Mouse (Mus musculus): Measurements from ENCODE around the gene Icosl. TPM values are rescaled to one million over a fixed set of nuclear protein-coding genes. Genes with fewer than 3 reads are reported as not detected.
"Not testable (repeated sequence)": the region's sequence is repeated elsewhere in the genome, so short reads cannot be mapped to it uniquely, and the experiment has no call there.

Icosl gene
- total RNA-seq, 2 experiments from 2014 or later, result 0.53 to 3.4 TPM

DNA sequence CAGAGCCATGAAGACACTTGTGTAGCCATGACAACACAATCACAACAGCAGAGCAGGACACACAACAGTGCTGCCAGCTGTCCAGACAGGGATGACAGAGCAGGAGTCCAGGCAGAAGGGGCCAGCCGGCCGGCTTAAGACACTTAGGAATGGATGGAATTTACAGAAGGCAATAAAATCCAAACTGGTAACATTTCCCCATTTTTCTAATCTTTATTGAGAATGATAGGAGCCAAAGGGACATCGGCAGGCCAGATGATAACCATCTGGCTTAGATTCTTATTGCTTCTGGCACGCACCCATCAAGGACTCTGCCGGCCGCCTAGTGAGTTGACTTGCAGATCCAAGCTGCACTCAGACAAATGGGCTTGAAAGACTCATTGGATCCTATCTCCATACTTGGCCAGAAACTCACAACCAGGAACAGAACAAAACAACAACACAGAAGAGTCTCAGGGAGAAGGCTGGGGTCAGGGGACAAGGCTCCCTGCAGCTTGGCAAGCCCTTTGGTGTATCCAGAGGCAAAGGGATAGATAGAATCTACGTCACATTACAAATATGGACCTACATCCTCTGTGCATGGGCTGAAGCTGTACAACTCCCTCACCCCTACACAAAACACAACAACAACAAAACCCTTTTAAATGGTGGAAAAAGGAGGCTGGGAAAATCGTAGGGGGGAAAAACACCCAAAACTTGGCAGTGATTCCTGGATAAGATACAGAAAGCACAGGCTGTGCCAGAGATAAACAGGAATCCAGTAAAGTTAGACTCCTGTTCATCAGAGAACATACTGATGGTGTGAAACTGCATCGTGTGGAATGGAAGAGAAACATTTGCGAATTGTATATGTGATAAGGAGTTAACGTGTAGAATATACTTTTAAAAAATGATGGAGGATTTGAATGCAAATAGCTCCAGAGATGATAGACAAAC is 35.7 kb downstream of the Icosl start:
- ATAC-seq (replicated peaks; ENCODE audit: low FRiP score, poor library complexity, severe bottlenecking), result no peak

- ATAC-seq (replicated peaks; ENCODE audit: low FRiP score, poor library complexity, severe bottlenecking), result no peak
Observed at GRCm38 (mm10) chr10:78105548-78105947, 36.4 kb downstream of the Icosl start.

DNA sequence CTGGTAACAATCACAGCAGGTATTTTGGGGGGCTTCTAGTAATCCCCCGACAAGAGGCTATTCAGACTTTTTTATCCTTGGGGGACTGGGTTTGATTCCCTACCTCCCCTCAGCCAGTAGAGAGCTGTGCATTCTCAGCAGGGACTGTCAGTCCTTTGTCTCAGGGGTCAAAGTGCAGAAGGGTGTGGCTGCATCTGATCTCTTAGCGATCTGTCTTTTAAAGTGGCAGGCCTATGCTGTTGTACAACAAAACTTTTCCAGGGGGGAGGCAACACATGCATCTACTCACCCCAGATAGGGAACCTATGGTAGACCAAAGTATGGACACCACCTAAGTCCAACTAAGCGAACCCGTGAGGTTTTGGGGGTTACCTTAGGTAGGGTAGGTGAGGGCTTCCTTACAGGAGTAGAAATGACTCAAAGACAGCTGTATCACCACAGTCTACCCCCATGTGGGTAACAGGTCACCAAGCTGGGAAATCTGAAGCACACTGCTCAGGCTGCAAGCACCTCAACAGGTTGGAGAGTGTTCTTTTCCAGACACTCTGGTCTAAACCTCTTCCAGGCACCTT is 45.5 kb downstream of the Icosl start:
- ATAC-seq (replicated peaks; ENCODE audit: low FRiP score, poor library complexity, severe bottlenecking), result no peak; the same call in 1 of the 2 replicates

- ATAC-seq (replicated peaks; ENCODE audit: low FRiP score, poor library complexity, severe bottlenecking), result no peak
Observed at GRCm38 (mm10) chr10:78115153-78115552, 46.1 kb downstream of the Icosl start.

- ATAC-seq (replicated peaks; ENCODE audit: low FRiP score, poor library complexity, severe bottlenecking), result no peak
Observed at GRCm38 (mm10) chr10:78119422-78119821, 50.3 kb downstream of the Icosl start.

- ATAC-seq (replicated peaks; ENCODE audit: low FRiP score, poor library complexity, severe bottlenecking), result not testable (repeated sequence)
Observed at GRCm38 (mm10) chr10:78124137-78124536, 55.0 kb downstream of the Icosl start.

- not testable (repeated sequence) for ATAC-seq (replicated peaks; ENCODE audit: low FRiP score, poor library complexity, severe bottlenecking)
Observed at GRCm38 (mm10) chr10:78125061-78125460, 56.0 kb downstream of the Icosl start.

DNA sequence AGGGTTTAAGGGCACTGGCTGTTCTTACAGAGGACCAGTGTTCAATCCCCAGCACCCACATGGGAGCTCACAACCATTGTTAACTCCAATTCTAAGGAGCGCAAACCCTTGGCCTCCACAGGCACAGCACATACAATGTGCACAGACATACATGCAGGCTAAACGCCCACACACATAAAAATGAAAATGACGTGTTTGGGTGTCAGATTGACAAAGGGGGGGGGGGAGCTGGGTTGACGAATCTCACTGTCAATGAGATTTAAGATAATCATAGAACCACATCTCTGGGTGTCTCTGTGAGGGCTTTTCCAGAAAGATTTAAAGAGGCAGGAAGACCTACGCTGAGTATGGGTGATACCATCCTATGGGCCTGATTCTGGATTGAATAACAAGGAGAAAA is 57.2 kb downstream of the Icosl start:
- no peak for ATAC-seq (replicated peaks; ENCODE audit: low FRiP score, poor library complexity, severe bottlenecking)

- no peak for ATAC-seq (replicated peaks; ENCODE audit: low FRiP score, poor library complexity, severe bottlenecking)
Observed at GRCm38 (mm10) chr10:78127046-78127870, 58.2 kb downstream of the Icosl start.

DNA sequence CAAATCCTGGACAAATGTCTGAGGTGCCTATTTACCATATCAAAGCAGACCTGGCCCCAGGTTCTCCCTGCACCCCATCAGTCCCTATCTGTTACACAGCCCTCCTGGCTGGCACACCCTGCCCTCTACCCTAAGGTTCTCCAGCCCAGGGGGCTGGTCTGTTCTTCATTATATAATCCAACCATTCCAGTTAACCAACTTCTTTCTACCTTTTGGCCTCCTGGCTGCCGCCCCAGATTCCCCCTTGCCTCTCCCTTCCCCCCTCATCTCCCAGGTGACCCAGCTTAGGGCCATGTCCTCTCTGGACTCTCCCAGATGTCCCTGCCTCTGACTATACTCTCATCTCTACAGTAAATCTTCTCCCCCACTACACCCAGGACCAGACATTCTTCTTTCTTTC is 58.8 kb downstream of the Icosl start:
- no peak for ATAC-seq (replicated peaks; ENCODE audit: low FRiP score, poor library complexity, severe bottlenecking)

DNA sequence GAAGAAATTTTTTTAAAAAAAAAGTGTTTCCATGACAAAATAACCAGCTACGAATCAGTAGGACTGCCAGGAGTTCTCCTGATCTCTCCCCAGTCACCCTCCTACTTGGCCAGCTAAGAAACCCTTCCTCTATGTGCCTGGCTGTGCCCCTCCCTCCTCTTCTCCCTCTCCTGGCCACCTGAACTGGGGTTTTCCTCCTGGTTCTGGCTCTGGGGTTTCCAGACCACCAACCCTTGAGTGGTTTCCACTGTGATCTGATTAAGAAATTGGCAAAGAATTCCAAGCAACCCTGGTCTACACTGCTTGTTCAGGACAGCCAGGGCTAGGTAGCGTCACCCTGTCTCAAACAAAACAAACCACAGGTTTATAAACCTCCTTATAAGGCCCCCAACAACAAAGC is 59.5 kb downstream of the Icosl start:
- ATAC-seq (replicated peaks; ENCODE audit: low FRiP score, poor library complexity, severe bottlenecking), result no peak

DNA sequence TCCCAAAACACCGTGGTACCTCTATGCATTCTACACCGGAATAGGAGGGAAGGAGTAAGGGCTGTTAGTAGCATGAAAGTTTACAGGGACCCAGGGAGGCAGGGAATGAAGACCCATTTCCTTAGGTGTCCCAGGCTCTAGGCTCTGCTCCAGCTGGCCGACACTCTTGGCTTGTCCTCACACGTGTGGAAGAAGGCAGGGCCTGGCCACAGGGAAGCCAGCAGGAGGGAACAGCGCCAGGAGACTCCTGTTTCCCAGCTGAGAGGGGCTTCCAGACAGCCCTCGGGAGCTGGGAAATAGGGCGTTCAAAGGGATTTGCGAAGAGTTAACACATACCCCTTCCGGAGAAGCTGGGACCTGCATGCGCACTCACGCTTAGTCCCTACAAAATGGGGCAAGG is 60.3 kb downstream of the Icosl start:
- no peak for ATAC-seq (replicated peaks; ENCODE audit: low FRiP score, poor library complexity, severe bottlenecking)

- ATAC-seq (replicated peaks; ENCODE audit: low FRiP score, poor library complexity, severe bottlenecking), result no peak
Observed at GRCm38 (mm10) chr10:78129998-78130397, 60.9 kb downstream of the Icosl start.

Other genes with a start within 250 kb of the Icosl start
- gene Krtap10-4, start 242.2 kb upstream of the Icosl start, total RNA-seq (2015; ENCODE audit: low replicate concordance), result not detected in 2 replicates
- not detected in 2 replicates for gene Krtap10-4, start 242.2 kb upstream of the Icosl start, total RNA-seq (2017; ENCODE audit: low replicate concordance)
- not detected in 2 replicates for gene Krtap10-10, start 233.4 kb upstream of the Icosl start, total RNA-seq (2015; ENCODE audit: low replicate concordance)
- not detected in 2 replicates for gene Krtap10-10, start 233.4 kb upstream of the Icosl start, total RNA-seq (2017; ENCODE audit: low replicate concordance)
- gene Gm36176, start 222.5 kb upstream of the Icosl start, total RNA-seq (2015; ENCODE audit: low replicate concordance), result not detected in 2 replicates
- not detected in 2 replicates for gene Gm36176, start 222.5 kb upstream of the Icosl start, total RNA-seq (2017; ENCODE audit: low replicate concordance)
- gene Gm10318, start 216.4 kb upstream of the Icosl start, total RNA-seq (2015; ENCODE audit: low replicate concordance), result not detected in 2 replicates
- gene Gm10318, start 216.4 kb upstream of the Icosl start, total RNA-seq (2017; ENCODE audit: low replicate concordance), result not detected in 2 replicates
- not detected in 2 replicates for gene Gm3285, start 207.3 kb upstream of the Icosl start, total RNA-seq (2015; ENCODE audit: low replicate concordance)
- gene Gm3285, start 207.3 kb upstream of the Icosl start, total RNA-seq (2017; ENCODE audit: low replicate concordance), result not detected in 2 replicates
- gene Lrrc3, start 166.8 kb upstream of the Icosl start, total RNA-seq (2015; ENCODE audit: low replicate concordance), result not detected in 2 replicates
- gene Lrrc3, start 166.8 kb upstream of the Icosl start, total RNA-seq (2017; ENCODE audit: low replicate concordance), result not detected in 2 replicates
- gene Trpm2, start 98.7 kb upstream of the Icosl start, total RNA-seq (2015; ENCODE audit: low replicate concordance), result 0.42 and 1.1 TPM in 2 replicates
- gene Trpm2, start 98.7 kb upstream of the Icosl start, total RNA-seq (2017; ENCODE audit: low replicate concordance), result 33.1 and 38.6 TPM in 2 replicates
- not detected in 2 replicates for gene 1810043G02Rik, start 90.8 kb upstream of the Icosl start, total RNA-seq (2015; ENCODE audit: low replicate concordance)
- gene 1810043G02Rik, start 90.8 kb upstream of the Icosl start, total RNA-seq (2017; ENCODE audit: low replicate concordance), result 0.26 and 3.5 TPM in 2 replicates
- gene Pfkl, start 59.2 kb upstream of the Icosl start, total RNA-seq (2015; ENCODE audit: low replicate concordance), result 0.42 and 1.8 TPM in 2 replicates
- gene Pfkl, start 59.2 kb upstream of the Icosl start, total RNA-seq (2017; ENCODE audit: low replicate concordance), result 9.2 and 9.8 TPM in 2 replicates
- not detected in 2 replicates for gene Dnmt3l, start 27.4 kb upstream of the Icosl start, total RNA-seq (2015; ENCODE audit: low replicate concordance)
- gene Dnmt3l, start 27.4 kb upstream of the Icosl start, total RNA-seq (2017; ENCODE audit: low replicate concordance), result 1.1 TPM in 1 of 2 replicates, not detected in the other
- not detected in 2 replicates for gene Aire, start 25.7 kb upstream of the Icosl start, total RNA-seq (2015; ENCODE audit: low replicate concordance)
- gene Aire, start 25.7 kb upstream of the Icosl start, total RNA-seq (2017; ENCODE audit: low replicate concordance), result not detected in 2 replicates
- 14.4 and 36.9 TPM in 2 replicates for gene D10Jhu81e, start 100.5 kb downstream of the Icosl start, total RNA-seq (2015; ENCODE audit: low replicate concordance)
- gene D10Jhu81e, start 100.5 kb downstream of the Icosl start, total RNA-seq (2017; ENCODE audit: low replicate concordance), result 14.1 and 23.9 TPM in 2 replicates
- 2.5 and 2.9 TPM in 2 replicates for gene Pwp2, start 115.8 kb downstream of the Icosl start, total RNA-seq (2015; ENCODE audit: low replicate concordance)
- 7.8 and 10.1 TPM in 2 replicates for gene Pwp2, start 115.8 kb downstream of the Icosl start, total RNA-seq (2017; ENCODE audit: low replicate concordance)
- 127 and 132 TPM in 2 replicates for gene Trappc10, start 175.3 kb downstream of the Icosl start, total RNA-seq (2015; ENCODE audit: low replicate concordance)
- 81.0 and 108 TPM in 2 replicates for gene Trappc10, start 175.3 kb downstream of the Icosl start, total RNA-seq (2017; ENCODE audit: low replicate concordance)